4 mouse cellular contexts compared by ENCODE assay signal in genomic region chr17:6920351-6920894, GRCm38 (mm10). TPM values are rescaled to one million over a fixed set of nuclear protein-coding genes. Genes with fewer than 3 reads are reported as not detected.
"Had no signal": no experiment of that assay in that cellular context is flagged by ENCODE, and none has a peak within 500 bp of the region (broad histone marks: within the 10 kb centered on the region; RNA-seq: fewer than 3 reads in every experiment).

No protein-coding gene starts in this region.

RNA-seq across cellular contexts. Expression of gene Gm49721, which starts 58.3 kb away (rescaled TPM):
- polyA plus RNA-seq: liver, embryonic 16.5 days; midbrain, embryonic 14.5 days; myocyte; small intestine, adult 2 months had no signal
